Mouse (Mus musculus) natural killer cell, adult 2 months (primary cell): ENCODE data around the gene Atf2.
"Not testable (repeated sequence)": the region's sequence is repeated elsewhere in the genome, so short reads cannot be mapped to it uniquely, and the experiment has no call there.

Experiments used
- DNase-seq, 2 experiments: peaks; one replicate each; pipeline ENCODE4 v3.0.0; 2022; ENCODE audit warnings: low spot score in 2 of 2

The Atf2 gene

DNA sequence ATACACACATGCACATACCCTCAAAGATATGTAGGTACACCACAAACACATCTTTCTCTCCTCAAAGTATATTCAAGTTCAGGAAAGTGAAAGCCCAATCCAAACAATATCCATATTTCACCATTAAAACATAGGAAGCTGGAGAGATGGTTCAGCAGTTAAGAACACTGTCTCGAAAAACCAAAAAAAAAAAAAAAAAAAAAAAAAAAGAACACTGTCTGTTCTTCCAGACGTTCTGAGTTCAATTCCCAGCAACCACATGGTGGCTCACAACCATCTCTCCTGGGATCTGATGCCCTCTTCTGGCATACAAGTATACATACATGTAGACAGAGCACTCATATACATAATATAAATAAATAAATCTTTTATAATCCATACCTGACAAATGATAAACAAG is 6.4 kb downstream of the Atf2 start:
- DNase-seq: no peak

DNA sequence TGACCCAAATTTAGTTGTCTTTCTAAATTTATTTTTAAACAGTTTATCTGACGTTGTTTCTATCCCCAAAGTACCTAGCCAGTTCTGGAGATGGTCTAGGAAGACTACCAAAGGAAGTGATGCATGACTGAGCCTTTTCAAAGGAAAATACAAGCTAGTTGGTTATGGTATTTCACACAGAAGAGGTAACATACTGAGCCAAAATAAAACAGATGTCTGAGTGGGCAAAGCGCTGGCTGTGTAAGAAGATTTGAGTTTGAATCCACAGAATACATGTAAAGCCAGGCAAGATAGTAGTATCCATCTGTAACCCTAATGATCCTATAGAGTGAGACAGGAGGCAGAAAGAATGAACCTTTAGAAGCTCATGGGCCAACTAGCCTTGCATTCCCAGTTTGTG is 14.5 kb downstream of the Atf2 start:
- DNase-seq: no peak

DNA sequence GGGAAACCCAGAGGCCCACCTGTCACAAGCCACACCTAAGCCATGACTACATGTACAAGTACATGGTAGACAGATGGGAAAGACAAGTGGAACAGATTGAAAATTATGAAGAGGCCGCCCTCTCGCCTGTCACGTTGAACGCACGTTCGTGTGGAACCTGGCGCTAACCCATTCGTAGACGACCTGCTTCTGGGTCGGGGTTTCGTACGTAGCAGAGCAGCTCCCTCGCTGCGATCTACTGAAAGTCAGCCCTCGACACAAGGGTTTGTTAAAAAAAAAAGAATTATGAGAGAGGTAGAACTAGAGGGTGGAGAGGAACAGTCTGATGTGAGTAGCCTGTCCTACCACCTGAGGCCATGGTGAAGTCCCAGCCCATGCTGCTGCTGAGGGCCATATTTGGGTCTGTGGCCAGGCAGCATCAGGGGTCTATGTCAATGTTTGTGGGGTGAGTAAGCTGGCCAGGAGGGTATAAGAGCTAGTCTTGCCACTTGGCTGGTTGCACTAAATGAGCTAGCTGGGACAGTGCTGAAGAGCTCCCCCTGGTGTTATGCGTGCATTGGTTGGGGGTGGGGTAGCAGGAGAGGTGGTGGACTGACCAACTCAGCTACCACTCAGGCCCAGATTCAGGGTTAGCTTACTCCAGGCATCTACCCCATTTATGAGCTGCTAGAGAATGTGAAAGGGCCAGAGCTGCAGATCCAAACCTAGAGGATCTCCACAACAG is 24.5 kb downstream of the Atf2 start:
- DNase-seq: peak; percentile 68 to 71

DNA sequence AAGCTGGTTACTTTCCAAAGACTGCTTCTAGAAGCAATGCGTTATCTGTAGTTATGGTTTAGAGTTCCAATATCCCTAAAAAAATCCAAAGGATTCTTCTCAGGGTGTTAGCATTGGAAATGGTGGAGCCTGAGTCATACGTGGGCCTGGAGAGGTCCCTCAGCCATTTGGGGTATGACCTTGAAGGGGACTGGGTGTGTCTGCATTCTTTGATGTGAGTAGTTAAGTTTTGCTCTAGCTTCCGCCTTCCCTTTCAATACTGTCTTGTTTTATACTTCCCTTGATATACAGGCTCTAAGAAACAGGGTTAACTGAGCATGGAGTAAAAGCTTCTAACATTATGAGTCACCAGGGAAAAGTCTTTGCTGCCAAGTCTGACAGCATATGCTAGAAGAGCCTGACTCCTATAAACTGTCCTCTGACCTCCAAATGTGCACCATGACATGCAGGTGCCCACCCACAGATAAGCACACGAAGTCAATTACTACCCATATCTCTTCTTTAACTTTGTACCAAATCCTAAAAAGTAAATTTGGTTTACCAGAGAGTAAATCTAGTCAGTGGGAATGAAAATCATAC is 32.3 kb downstream of the Atf2 start:
- no peak for DNase-seq

DNA sequence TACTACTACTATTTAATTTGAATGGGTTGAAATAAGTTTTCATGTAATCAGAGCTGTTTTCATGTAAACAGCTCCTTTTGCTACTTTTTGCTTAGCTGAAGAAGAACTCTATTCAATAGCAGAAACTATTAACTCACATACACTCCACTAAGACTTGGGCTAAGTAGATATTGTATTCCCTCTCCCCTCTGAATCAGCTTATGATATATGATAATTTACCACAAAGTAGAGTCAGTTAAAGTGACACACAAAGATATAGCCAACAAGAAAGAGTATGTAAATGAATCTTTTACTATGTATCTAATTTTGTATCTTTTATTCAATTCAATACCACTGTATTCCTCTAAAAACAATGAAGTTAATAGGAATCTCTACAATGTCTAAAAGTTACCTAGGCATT is 35.1 kb downstream of the Atf2 start:
- no peak for DNase-seq

GRCm38 (mm10) chr2:73856246-73856645 is 36.2 kb downstream of the Atf2 start:
- no peak for DNase-seq

DNA sequence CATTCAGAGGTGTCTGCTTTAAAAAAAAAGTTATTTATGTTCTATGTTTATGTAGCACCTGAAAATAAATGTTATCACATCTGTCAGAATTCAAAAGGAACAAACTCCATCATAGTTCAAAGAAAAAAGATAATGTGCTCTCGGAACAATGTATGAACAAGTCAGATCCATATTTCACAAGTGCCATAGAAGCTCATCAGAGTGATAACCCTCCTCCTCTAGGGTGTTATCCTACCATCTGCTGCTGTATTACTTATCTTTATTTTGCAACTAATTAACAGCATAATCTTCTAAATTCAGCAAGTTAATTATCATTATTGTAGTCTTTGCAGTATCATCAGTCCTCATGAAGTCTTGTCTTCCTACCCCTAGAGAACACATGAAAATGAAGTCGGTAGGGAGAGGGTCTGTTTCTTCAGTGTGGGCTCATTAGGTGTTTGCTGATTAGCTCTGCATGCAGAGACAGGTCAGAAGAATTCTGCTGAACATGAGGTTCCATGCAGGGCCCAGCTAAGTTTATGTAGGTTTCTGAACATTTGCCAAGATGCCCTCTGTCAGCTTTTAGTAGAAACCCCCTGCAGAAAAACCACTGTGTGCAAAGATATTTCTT is 57.9 kb downstream of the Atf2 start:
- DNase-seq: no peak

- DNase-seq: no peak
Observed at GRCm38 (mm10) chr2:73833284-73833683, 59.2 kb downstream of the Atf2 start.

GRCm38 (mm10) chr2:73818742-73819141 is 73.7 kb downstream of the Atf2 start:
- DNase-seq: no peak

- no peak for DNase-seq
Observed at GRCm38 (mm10) chr2:73807609-73808008, 84.8 kb downstream of the Atf2 start.

DNA sequence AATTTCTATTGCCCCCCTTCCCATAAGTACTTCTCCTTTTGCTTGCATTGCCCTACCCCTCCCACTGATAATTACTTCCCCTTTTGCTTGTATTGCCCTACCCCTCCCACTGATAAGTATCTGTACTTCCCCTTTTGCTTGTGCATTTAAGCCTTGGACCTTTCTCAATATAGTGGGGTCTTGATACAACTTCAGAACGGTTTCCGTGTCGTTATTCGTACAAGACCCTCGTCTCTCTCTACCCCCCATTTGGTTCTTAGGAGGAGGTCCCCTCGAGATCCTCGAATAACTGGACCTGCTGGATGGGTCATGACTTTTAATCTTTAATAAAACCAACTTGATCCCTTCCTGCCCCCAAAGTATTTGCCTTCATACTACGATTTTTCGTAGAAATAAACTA is 92.3 kb downstream of the Atf2 start:
- not testable (repeated sequence) for DNase-seq

DNA sequence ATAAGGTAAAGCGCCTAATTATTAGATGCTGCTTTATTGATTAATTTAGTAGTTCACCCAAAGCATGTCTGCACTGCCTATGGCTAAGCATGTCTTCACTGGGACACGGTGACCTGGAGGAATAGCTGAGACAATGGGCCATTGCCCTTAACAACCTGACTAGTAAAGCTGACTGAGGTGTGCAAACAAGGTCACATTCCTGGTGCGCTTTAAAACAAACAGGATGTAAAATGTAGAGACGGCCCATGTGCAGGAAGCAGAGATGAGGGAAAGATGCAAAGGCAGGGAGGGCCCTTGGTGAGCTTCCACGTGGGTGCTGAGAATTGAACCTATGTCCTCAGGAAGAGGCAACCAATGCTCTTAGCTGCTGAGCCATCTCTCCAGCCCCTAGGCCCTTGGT is 93.7 kb downstream of the Atf2 start:
- DNase-seq: no peak

DNA sequence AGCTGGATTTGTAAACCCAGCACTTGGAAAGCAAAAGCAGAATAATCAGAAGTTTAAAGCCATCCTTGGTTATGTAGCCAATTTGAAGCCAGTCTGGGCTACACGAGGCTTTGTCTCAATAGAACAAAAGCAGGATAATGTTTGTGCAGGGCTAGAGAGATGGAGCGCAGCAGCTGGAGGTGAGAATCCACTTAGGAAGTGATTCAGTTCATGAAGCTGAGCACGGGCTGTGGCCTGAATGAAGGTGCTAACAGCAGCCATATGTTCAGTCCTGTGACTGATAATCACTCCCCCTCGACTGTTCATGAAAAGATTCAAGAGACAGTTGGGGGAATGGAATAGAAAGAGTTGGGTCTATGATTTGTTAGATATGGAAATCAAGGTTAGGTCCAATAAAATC is 94.3 kb downstream of the Atf2 start:
- DNase-seq: no peak

DNA sequence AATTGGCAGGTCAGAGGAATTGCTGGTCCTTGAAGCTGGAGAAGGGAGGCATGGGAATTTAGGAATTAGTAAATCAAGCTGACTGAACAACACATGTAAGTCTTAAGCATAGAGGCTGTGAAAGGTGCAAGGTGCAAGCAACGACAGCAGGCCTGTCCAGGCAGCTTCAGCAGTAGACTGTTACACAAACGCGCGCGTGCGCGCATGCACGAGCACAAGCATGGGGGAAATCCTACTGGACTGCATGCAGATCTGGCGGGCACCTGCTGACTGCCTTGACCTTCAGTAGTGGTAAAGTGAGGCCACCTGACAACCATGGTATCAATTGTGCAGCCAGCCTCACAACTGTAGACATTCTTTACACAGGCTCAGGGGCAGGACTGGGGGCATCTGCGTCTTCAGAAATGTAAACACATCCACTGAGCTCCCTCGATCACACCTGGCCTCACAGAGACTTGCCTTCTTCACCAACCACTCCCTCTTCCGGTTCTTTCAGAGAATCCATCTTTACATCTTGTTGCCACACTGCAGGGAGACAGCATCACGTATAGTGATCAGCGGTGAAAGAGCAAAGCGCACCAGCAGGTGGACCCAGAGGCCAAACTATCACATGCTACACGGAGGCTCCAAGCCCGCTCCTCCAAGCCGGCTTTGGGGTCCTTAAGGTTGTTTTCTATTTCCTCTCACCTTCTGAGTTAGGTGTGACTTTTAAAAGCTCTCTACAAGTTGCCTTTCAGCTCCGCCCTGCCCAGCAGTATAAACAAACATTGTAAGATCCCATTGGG is 100.4 kb downstream of the Atf2 start:
- DNase-seq: no peak

- no peak for DNase-seq
Observed at GRCm38 (mm10) chr2:73790332-73790731, 102.1 kb downstream of the Atf2 start.

- DNase-seq: no peak
Observed at GRCm38 (mm10) chr2:73788395-73788794, 104.0 kb downstream of the Atf2 start.

DNA sequence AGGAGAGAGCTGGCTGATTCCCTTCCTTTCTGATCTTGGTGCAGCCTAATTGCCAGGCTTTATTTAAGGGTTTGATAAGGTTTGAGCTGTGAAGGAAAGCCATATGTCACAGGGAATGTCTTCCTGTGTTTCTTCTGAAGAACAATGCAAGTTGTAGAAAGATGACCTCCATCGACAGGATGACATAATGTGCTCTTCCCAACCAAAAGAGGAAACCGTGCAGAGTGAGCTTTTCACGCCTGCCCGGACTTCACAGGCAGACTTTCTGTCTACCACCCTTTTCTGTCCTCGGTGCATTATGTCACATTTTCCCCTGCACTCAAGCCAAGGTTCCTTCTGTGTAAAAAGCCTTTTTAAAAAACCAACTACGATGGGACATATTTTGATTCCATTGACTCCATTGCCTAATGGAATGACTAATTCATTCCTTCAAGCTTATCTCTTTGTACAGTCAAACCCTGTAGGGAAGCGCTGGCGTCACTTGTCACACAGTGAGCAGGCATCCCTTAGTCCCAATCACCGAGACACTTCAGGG is 110.0 kb downstream of the Atf2 start:
- no peak for DNase-seq

GRCm38 (mm10) chr2:73780321-73781010 is 112.0 kb downstream of the Atf2 start:
- DNase-seq: no peak

DNA sequence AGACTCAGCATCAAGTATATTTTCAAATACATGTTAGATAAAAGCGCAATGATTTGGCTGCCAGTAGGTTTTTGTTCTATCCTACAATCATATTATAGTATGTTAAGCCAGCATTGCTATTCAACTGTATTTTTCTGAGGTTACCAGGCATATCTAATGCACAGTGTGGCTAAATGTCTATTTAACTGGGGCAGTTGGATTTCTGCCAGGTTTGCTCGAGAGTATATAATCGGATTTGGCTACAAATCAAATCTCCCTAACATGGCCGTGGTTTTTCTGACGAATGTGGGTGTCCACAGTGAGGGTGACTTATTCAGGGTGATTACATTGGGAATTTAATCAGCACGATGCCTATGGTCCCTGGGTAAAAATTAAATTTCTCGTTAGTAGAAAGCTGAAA is 112.6 kb downstream of the Atf2 start:
- no peak for DNase-seq

- DNase-seq: no peak
Observed at GRCm38 (mm10) chr2:73779016-73779595, 113.3 kb downstream of the Atf2 start.

- DNase-seq: no peak
Observed at GRCm38 (mm10) chr2:73776936-73777335, 115.5 kb downstream of the Atf2 start.
